Mouse (Mus musculus): ENCODE measurements around the gene Arpc5. TPM values are rescaled to one million over a fixed set of nuclear protein-coding genes. Genes with fewer than 3 reads are reported as not detected.

The Arpc5 gene
- polyA plus RNA-seq, 1 experiment from 2014 or later: 210 TPM

GRCm38 (mm10) chr1:152786953-152787352, 20.6 kb downstream of the Arpc5 start:
- ATAC-seq (ENCODE audit: low FRiP score, low read depth): no peak
- no peak overlapping the region for H3K27ac ChIP-seq
- no peaks in the 10 kb centered on the region for H3K9me3 ChIP-seq
- no peak overlapping the region for H3K9ac ChIP-seq
- peaks cover 12% of the 10 kb centered on the region; the same call in 1 of the 2 replicates for H3K4me1 ChIP-seq
- no peak overlapping the region for H3K4me3 ChIP-seq
- no peaks in the 10 kb centered on the region for H3K36me3 ChIP-seq
- H3K27me3 ChIP-seq: peaks cover 4% of the 10 kb centered on the region; the same call in 1 of the 2 replicates
- no peak overlapping the region for H3K4me2 ChIP-seq (replicated peaks)
- WGBS: 83% methylated on average over 4 of the region's 4 CpGs

- H3K36me3 ChIP-seq: no peaks in the 10 kb centered on the region
- peaks cover 20% of the 10 kb centered on the region; the same call in 1 of the 2 replicates for H3K4me1 ChIP-seq
- WGBS: 42% methylated on average over 4 of the region's 4 CpGs
- no peak overlapping the region for H3K9ac ChIP-seq
- peaks cover 4% of the 10 kb centered on the region; the same call in 1 of the 2 replicates for H3K27me3 ChIP-seq
- ATAC-seq (ENCODE audit: low FRiP score, low read depth): no peak
- H3K4me3 ChIP-seq: no peak overlapping the region
- no peak overlapping the region for H3K4me2 ChIP-seq (replicated peaks)
- no peak overlapping the region for H3K27ac ChIP-seq
- H3K9me3 ChIP-seq: no peaks in the 10 kb centered on the region
Measured at GRCm38 (mm10) chr1:152788121-152788660, 21.8 kb downstream of the Arpc5 start.

GRCm38 (mm10) chr1:152790254-152790653, 23.9 kb downstream of the Arpc5 start:
- 13% methylated on average over 12 of the region's 12 CpGs for WGBS
- peaks cover 4% of the 10 kb centered on the region; the same call in 1 of the 2 replicates for H3K27me3 ChIP-seq
- no peak overlapping the region for H3K4me3 ChIP-seq
- peak overlapping the region; percentile 24 for H3K4me2 ChIP-seq (replicated peaks)
- no peak overlapping the region for H3K27ac ChIP-seq
- no peak overlapping the region for H3K9ac ChIP-seq
- no peaks in the 10 kb centered on the region for H3K9me3 ChIP-seq
- peaks cover 20% of the 10 kb centered on the region; the same call in 1 of the 2 replicates for H3K4me1 ChIP-seq
- peak; percentile 48; the same call in 1 of the 2 replicates for ATAC-seq (ENCODE audit: low FRiP score, low read depth)
- H3K36me3 ChIP-seq: no peaks in the 10 kb centered on the region

GRCm38 (mm10) chr1:152790821-152791220, 24.5 kb downstream of the Arpc5 start:
- peak; percentile 45; the same call in 1 of the 2 replicates for ATAC-seq (ENCODE audit: low FRiP score, low read depth)
- Histone ChIP-seq H3K4me1 (peaks cover 20% of the 10 kb centered on the region; the same call in 1 of the 2 replicates), H3K9me3 (no peaks in the 10 kb centered on the region), H3K27me3 (peaks cover 4% of the 10 kb centered on the region; the same call in 1 of the 2 replicates), H3K36me3 (no peaks in the 10 kb centered on the region), H3K4me3 (no peak overlapping the region), H3K9ac (no peak overlapping the region), H3K4me2 (replicated peaks) (no peak overlapping the region), H3K27ac (no peak overlapping the region)
- WGBS: 9% methylated on average over 6 of the region's 6 CpGs

GRCm38 (mm10) chr1:152791269-152791668, 24.9 kb downstream of the Arpc5 start:
- no peak overlapping the region for H3K9ac ChIP-seq
- H3K36me3 ChIP-seq: no peaks in the 10 kb centered on the region
- H3K4me3 ChIP-seq: no peak overlapping the region
- WGBS: 20% methylated on average over 4 of the region's 4 CpGs
- peaks cover 4% of the 10 kb centered on the region; the same call in 1 of the 2 replicates for H3K27me3 ChIP-seq
- H3K4me2 ChIP-seq (replicated peaks): no peak overlapping the region
- no peak overlapping the region for H3K27ac ChIP-seq
- H3K4me1 ChIP-seq: peaks cover 20% of the 10 kb centered on the region; the same call in 1 of the 2 replicates
- ATAC-seq (ENCODE audit: low FRiP score, low read depth): no peak
- no peaks in the 10 kb centered on the region for H3K9me3 ChIP-seq

GRCm38 (mm10) chr1:152792736-152793494, 26.6 kb downstream of the Arpc5 start:
- 50% methylated on average over 12 of the region's 12 CpGs for WGBS
- H3K4me1 ChIP-seq: peaks cover 20% of the 10 kb centered on the region; the same call in 1 of the 2 replicates
- H3K9me3 ChIP-seq: no peaks in the 10 kb centered on the region
- no peak overlapping the region for H3K4me2 ChIP-seq (replicated peaks)
- no peaks in the 10 kb centered on the region for H3K27me3 ChIP-seq
- ATAC-seq (ENCODE audit: low FRiP score, low read depth): peak; percentile 43; the same call in 1 of the 2 replicates
- no peak overlapping the region for H3K4me3 ChIP-seq
- no peak overlapping the region for H3K9ac ChIP-seq
- H3K36me3 ChIP-seq: no peaks in the 10 kb centered on the region
- H3K27ac ChIP-seq: peak overlapping the region; percentile 69; the same call in 1 of the 2 replicates

GRCm38 (mm10) chr1:152793495-152794130, 27.3 kb downstream of the Arpc5 start:
- H3K9ac ChIP-seq: no peak overlapping the region
- WGBS: 68% methylated on average over 6 of the region's 6 CpGs
- H3K9me3 ChIP-seq: no peaks in the 10 kb centered on the region
- peaks cover 20% of the 10 kb centered on the region; the same call in 1 of the 2 replicates for H3K4me1 ChIP-seq
- no peak for ATAC-seq (ENCODE audit: low FRiP score, low read depth)
- no peak overlapping the region for H3K4me3 ChIP-seq
- H3K27me3 ChIP-seq: no peaks in the 10 kb centered on the region
- H3K4me2 ChIP-seq (replicated peaks): no peak overlapping the region
- H3K36me3 ChIP-seq: no peaks in the 10 kb centered on the region
- H3K27ac ChIP-seq: no peak overlapping the region

- Histone ChIP-seq H3K9ac (no peak overlapping the region), H3K27ac (no peak overlapping the region), H3K4me3 (no peak overlapping the region), H3K9me3 (no peaks in the 10 kb centered on the region), H3K4me1 (peaks cover 24% of the 10 kb centered on the region), H3K36me3 (no peaks in the 10 kb centered on the region), H3K27me3 (no peaks in the 10 kb centered on the region), H3K4me2 (replicated peaks) (no peak overlapping the region)
- WGBS: 80% methylated on average over 8 of the region's 8 CpGs
- ATAC-seq (ENCODE audit: low FRiP score, low read depth): no peak
Measured at GRCm38 (mm10) chr1:152795688-152796255, 29.4 kb downstream of the Arpc5 start.

GRCm38 (mm10) chr1:152796683-152797263, 30.4 kb downstream of the Arpc5 start:
- Histone ChIP-seq H3K36me3 (no peaks in the 10 kb centered on the region), H3K9me3 (no peaks in the 10 kb centered on the region), H3K27me3 (no peaks in the 10 kb centered on the region), H3K27ac (no peak overlapping the region), H3K4me3 (no peak overlapping the region), H3K4me2 (replicated peaks) (no peak overlapping the region), H3K4me1 (peaks cover 18% of the 10 kb centered on the region), H3K9ac (no peak overlapping the region)
- ATAC-seq (ENCODE audit: low FRiP score, low read depth): no peak
- 81% methylated on average over 8 of the region's 8 CpGs for WGBS

GRCm38 (mm10) chr1:152798125-152798524, 31.8 kb downstream of the Arpc5 start:
- Histone ChIP-seq H3K9ac (no peak overlapping the region), H3K9me3 (no peaks in the 10 kb centered on the region), H3K4me3 (no peak overlapping the region), H3K27ac (no peak overlapping the region), H3K27me3 (no peaks in the 10 kb centered on the region), H3K4me2 (replicated peaks) (no peak overlapping the region), H3K4me1 (peaks cover 10% of the 10 kb centered on the region), H3K36me3 (no peaks in the 10 kb centered on the region)
- ATAC-seq (ENCODE audit: low FRiP score, low read depth): no peak
- 77% methylated on average over 9 of the region's 9 CpGs for WGBS

- no peaks in the 10 kb centered on the region for H3K9me3 ChIP-seq
- peaks cover 10% of the 10 kb centered on the region for H3K4me1 ChIP-seq
- no peaks in the 10 kb centered on the region for H3K27me3 ChIP-seq
- 11% methylated on average over 2 of the region's 2 CpGs for WGBS
- H3K4me2 ChIP-seq (replicated peaks): no peak within 1 kb of the TSS
- peak; percentile 89 for ATAC-seq (ENCODE audit: low FRiP score, low read depth)
- H3K27ac ChIP-seq: no peak within 1 kb of the TSS
- H3K4me3 ChIP-seq: no peak within 1 kb of the TSS
- H3K36me3 ChIP-seq: no peaks in the 10 kb centered on the region
- no peak within 1 kb of the TSS for H3K9ac ChIP-seq
Measured at GRCm38 (mm10) chr1:152799897-152800296, 33.6 kb downstream of the Arpc5 start, which contains the start of gene Ncf2. Gene Ncf2 (plus strand): TSS chr1:152800194.

Measured in limb, embryonic 13.5 days (tissue).